Mouse (Mus musculus) hindlimb bud, embryonic 11.5 days (tissue): Measurements from ENCODE around the gene Igsf3.

ENCODE experiments used
- DNase-seq: peaks from one replicate; pipeline ENCODE4 v3.0.0-alpha.2; 2012; ENCODE audit warnings: low read depth, low spot score; ENCODE audit errors: extremely low spot score

Gene Igsf3

DNA sequence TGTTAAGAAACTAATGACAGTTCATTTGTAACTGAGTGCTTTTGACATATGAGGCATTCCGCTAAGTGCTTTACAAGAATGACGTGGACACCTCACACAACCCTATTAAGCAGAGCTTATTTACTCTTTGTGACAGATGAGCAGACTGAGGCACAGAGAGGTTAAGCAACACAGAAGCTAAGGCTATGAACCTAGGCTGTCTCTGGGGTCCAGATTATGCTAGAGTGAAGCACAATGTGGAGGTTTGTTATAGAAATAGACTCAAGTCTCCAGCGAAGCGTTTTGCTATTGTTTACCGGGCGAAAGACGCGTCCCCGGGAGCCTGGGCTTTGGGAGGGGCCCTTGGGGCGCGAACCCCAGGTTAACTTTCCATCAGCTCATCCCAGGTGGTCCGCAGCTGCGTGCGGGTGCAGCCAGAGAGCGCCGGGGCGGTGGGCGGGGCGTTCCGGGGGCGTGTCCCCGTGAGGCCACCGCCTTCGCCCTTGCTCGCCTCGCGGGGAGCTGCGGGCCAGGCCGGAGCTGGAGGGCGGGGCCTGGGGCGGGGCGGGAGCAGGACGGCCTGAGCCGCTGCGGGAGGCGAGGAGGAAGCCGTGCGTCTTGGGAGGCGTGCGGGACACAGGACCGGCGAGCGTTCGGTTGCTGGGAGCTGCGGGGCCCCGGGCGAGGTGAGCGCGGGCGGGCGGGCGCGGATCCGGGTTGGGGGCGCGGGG is at the start of gene Igsf3:
Igsf3 (plus strand) TSS at position 546 of the 710 bp plus-strand sequence.
- no peak for DNase-seq

DNA sequence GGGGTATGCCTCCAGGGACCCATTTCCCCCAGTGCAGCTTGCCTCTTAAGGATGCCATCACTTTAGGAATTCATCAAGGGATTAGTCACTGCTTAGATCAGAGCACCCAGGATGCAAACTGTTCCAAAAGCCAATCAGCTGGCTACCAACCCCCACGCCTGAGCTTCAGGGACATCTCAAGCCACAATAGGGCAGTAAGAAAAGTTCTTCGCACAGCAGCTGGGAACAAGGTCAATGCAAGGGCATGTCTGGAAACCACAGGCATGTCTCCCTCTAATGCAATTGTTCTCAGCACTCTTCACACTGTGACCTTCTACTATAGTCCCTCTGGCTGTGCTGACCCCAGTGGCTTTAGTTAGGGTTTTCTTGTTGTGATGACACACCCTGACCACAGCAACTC is 49.6 kb upstream of the Igsf3 start:
- no peak for DNase-seq

DNA sequence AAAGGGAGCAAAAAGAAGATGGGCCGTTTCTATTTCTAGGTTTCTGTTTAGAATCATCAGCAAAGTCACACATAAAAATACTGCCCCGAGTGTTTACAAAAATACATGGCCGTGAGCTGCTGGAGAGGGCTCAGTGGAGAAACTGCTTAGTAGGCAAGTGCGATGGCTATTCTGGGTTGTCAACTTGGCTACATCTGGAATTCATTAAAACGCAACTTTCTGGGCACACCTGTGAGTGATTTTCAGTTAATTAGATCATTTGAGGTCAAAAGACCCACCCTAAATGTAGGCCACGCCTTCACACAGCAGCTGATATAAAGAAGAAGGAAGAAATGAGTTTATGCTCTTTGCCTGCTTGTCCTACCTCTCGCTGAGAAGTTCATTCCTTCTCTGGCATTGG is 48.3 kb upstream of the Igsf3 start:
- peak; percentile 78 for DNase-seq

DNA sequence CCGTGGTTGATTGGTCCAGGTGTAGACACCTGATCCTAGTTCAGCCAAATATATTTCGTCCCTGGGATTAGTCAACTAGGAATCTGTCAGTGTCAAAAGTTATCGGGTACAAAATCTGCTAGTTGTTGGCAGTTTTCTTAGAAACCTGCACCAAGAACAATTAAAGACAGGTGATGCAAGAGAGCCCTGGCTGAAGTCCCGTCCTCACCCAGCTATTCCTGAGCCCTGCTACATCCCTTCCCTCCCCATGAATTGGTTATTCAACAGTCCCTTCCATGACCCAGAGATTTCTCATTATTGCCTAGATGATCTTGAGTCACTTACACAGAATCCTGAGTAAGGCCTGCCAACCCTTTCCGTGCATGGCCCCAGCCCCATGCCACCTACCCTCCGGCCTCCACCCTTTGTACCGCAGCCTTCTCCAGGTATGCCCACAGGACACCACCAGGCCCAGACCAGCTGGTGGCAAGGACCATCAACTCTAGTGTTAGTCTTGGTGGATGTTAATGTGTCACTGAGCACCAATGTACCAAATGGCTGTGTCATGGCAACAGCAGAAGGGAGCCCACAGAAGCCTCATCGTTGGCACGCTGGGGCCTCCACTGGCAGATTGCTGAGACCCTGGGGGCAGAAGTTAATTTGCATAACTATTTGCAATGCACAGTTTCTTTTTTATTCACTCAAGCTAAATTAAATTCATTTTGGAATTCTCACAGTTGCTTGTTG is 33.5 kb upstream of the Igsf3 start:
- no peak for DNase-seq

DNA sequence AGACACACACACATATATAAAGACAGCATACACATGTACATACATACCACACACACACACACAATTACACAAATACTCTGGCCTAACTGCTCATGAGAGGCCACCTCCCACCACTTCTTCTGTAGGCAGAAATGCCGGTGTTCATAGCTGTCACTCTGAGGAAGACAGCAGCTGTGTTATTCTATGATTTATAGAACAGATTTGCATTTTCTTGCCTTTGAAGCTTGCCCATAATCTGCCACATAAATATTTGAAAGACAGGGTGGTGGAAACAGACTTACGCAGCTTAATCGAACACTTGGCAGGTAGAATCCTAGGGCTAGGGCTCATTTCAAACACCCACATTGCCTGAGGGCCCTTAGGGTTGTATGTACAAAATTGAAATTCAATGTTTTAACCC is 32.6 kb upstream of the Igsf3 start:
- no peak for DNase-seq

DNA sequence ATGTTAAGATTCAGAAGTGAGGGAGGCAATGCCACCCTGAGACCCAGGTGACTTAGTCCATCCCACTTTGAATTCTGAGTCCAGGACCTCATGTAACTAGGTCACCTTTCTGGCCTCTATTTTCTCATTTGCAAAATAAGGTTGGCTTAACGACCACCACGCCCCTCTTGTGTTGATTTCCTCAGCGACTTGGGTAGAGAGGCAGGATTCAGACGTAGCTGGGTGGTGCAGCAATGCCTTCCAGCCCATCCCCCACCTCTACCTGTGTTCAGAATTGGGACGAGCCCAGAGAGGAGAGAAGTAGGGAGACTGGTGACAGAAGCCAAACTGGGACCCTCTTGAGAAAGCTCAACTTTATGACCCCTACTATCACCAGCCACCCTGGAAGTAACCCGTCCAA is 31.6 kb upstream of the Igsf3 start:
- DNase-seq: no peak

DNA sequence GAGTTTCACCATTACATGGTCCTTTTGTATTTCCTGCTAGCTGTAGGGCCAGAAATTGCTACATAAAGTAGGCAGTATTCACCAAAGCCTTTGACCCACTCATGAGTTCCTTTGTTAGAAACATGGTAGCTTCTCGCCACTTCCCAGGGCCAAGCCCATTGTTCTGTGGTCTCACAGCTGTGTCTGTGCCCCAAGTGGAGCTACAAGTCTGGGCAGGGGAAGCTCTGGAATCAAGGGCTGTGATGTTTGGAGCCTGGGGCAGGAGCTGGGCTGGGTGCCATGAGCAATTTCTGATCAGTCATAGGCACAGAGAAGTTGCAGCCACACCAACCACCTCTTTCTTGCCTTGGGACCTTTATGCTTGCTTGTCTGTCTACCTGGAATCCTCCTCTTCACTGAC is 30.1 kb upstream of the Igsf3 start:
- no peak for DNase-seq

DNA sequence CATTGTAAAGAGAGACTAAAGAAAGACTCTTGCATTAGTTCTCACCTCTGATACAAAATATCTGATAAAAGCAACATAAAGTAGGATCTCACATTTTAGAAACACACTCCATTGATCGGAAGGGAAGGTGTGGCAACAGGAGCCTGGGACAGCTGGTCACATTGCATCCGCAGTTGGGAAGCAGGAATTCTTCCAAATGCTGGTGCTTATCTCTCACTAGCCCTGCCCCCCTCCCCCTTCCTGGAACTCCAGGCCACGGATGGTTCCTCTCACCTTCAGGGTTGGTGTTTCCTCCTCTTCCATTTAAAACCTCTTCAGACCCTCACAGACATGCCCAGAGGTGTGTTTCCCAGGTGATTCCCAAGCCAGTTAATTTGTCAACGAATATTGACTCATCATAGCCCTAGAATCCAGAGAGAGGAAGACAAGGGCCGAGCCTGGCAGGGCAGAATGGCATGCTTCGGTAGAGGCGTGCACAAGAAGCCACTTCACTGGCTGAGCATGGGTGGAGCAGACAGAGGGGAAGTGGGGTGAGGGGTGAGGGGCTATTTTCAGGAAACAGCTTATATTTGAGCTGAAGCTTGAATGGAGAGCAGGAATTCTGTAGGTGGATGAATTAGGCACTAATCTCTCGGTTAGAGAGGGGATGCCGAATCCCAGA is 28.3 kb upstream of the Igsf3 start:
- no peak for DNase-seq

DNA sequence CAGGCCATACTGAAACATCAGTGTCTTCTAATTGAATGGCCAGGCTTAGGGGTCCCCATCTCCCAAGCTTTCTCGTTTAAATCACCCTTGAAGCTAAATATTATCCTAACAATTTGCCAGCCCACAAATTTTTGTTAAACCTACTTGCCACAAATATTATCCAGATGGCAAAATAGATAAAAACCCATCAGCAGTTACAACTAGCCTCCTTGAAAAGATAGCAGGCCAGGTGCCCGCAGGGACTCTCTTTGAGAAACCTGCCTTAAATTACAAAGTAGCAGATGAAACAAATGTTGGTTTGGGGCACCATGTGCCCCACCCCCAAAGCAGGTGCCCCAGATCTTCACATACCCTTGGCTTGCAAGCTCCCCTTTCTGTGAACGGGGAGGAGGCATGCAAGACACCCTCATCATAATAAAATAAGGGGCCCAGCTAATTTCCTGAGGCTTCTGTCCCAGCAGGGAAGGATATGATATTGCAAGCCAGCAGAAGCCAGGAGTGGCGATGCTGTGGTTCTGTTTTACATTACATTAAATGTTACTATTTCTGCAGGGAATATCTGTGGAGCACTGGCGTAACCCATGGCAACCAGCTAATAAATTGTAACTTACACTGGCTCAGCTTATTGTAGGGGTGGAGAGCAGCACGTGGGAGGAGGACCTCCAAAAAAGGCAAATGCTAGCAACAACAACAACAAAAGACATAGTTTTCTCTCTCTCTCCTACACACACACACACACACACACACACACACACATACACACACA is 27.2 kb upstream of the Igsf3 start:
- DNase-seq: no peak

DNA sequence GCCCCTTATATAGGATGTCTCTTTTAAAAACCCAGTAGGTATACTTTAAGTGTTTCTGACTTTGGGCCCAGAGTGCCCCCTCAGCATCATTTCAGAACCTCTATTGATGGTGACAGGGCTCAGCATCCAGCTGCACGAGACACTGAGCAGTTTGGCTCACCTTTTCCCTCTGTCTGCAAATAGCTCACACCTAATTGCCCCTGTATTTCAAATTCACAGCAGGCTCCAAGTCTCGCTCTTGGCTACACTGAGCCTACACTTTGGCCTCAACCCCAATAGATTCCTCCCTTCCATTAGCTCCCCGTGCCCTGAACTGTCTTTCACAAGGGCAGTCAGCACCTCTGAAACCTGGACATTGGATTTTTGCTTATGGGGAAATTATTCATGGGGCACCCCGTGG is 26.5 kb upstream of the Igsf3 start:
- no peak for DNase-seq

DNA sequence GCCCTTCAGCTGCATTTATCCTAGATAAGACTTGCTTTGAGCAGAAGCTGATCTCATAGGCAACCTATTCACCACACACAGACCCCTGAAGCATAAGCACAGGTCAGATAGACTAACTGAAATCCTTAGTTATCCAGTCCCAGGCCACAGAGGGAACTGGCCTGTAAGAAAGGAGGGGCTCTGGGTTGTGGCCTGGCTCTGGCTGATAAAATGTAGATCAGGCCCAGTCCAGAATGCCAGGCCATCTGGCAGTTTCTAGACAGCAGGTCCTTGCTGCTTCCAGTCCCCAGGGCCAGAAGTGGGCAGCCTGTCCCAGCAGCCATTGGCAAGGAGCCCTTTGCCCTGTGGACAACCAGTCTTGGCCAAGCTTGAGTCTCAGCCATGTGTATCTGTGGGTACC is 22.4 kb upstream of the Igsf3 start:
- no peak for DNase-seq

DNA sequence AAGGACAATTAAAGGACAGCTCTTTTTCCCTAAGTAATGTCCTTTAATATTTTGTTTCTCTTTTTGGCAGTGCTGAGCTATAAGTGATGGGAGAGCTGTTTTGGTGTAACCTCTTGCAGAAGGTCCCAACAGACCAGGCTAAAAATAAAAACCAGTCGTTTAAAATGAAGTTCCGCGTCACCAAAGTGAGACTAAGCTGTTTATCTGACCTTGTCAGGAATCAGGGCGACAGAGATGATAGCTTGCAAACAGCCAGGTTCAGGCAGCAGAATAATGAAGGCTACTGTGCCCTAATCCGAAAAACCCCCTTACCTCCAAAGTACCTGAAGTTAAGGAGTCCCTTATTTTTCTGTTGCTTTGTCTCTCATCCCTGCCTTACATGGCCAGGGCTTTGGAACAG is 21.2 kb upstream of the Igsf3 start:
- no peak for DNase-seq

DNA sequence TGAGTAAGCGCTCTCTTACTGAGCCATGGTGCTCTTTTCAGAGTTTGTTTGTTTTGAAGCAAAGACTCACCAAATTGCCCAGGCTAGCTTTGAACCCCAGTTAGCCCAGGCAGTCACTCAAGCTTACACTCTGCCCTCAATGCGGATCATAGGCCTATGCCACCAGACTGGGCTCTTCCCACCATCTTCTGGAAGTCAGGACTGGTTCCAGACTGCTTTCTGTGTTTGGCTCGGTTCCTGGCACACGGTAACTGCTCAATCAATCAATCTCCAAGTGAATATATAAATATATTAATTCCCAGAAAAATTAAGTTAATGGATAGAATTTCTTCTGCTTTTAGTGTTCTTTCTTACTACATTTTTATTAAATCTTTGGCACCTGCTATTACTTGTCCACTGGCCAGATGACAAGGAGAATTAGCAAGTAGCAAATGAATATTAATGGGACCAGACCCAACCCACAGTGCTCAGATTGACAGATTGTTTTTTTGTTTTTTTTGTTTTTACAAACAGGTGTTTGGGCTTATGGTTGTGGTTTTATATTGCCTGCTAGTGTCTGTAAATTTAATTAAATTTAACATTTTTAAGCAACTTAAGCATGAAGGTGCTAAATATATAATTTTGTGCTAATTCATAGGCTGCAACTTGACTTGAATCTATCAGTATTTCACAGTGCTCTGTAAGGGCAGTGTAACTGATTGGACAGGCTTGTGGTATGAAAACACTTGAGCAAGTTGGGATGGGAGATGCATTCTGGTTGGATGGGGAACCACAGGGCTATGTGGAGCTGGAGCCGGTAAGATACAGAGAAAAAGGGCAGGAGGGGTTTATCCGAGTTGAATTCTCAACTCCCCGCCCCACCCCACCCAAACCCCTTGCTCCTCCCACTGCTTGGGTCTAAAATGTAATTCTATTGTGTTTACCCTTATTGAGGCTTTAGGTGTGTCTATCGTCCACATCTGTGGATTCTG is 20.0 kb upstream of the Igsf3 start:
- DNase-seq: no peak

DNA sequence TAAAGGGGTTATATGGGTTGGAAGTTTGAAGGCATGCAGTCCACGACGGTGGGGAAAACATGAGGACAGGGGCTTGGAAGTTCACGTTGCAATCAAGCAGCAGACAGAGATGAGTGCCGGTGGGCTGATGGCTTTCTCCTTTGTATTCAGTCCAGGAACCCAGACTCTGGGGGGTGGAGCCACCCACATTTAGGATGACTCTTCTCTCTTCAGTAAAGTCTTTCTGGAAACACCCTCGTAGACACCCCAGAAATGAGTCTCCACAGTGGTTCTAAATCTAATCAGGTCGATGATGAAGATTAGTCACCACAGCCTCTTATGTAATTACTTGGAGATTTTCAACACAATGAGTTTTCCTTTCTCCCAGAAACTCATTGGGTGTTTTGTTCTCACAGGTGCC is 16.1 kb upstream of the Igsf3 start:
- DNase-seq: no peak

DNA sequence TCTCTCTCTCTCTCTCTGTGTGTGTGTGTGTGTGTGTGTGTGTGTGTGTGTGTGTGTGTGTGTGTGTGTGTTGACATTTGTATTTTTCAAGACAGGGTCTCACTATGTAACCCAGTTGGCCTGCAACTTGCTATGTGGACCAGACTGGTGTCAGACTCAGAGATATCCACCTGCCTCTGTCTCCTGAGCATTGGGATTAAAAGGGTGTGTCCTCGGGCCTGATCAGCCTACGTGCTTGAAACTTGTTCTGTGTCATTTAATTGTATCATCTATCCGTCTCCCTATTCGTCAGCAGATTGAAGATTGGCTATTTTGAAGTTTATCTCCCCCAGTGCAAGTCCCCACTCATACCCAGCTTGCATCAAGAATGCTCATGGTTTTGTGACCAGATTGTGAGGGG is 14.5 kb upstream of the Igsf3 start:
- DNase-seq: no peak

DNA sequence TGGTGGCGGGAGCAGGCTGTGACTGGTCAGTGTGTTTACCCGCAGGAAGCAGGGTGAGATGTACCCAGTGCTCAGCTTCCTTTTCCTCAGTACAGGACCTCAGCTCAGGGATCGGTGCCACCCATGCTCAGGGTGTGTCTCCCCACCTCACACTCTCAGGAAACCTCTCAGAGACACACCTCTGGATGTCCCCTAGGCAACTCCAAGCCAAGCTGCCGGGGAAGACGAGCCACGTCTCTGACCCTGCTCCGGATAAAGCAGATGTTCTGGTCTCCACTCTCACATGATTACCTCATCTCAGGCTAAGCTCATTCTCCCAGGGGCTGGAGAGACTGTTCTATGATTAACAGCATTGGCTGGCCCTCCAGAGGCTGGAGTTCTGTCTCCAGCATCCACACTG is 13.3 kb upstream of the Igsf3 start:
- DNase-seq: no peak

DNA sequence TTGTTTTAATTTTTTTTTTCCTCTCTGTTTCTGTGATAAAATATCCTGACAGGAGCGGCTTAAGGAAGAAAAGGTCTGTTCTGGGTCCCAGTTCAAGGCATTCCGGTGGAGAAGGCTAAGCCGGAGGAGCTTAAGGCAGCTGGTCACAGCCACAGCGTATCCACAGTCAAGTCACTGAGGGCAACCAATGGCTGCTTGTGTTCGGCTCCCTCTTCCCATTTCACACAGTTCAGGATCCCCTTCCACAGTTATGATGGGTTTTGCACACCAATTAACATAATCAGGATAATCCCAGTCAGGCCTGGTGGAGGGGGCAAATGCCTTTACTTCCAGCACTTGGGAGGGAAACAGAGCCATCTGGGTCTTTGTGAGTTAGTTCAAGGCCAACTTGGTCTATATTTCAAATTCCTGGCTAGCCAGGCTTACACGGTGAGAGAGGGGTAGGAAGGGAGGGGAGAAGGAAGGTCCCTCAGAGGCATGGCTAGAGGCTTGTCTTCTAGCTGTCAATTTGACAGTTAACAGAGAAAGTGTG is 11.7 kb upstream of the Igsf3 start:
- DNase-seq: no peak

DNA sequence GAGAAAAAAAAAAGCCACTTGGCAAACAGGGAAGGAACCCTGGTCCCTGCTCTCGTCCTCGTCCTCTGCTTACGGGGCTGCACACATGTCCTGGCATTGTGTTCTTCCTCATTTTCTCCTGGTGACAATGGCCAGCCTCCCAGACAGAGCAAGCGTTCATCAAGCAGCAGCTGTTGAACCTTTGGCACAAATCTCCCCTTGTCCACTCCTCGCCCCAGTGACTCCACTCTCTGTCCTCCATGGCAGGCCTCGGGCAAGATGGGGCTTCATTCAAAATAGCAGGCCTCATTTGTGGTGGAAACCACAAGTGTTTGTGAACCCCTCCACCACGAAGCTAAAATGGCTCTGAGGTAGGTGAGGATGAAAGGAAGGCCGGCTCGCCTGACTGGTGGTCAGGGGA is 11.0 kb upstream of the Igsf3 start:
- DNase-seq: no peak

DNA sequence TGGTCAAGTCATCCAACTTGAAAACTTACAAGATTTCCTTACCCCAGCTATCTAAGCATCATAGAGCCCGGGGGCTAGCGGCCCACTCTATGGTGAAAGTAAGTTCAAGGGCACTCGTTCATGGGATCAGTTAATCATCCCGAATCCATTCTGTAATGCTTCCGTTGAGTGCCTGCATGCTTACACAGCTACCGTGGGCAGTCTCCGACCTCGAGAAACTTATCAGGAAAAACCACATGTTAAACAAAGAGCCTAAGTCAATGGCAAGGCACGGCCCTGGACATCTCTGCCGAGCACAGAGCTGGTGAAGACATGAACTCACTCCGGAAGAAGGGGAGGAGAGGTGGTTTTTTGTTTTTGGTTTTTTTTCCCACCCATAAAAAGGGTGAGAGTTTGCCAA is 9.5 kb upstream of the Igsf3 start:
- DNase-seq: no peak

DNA sequence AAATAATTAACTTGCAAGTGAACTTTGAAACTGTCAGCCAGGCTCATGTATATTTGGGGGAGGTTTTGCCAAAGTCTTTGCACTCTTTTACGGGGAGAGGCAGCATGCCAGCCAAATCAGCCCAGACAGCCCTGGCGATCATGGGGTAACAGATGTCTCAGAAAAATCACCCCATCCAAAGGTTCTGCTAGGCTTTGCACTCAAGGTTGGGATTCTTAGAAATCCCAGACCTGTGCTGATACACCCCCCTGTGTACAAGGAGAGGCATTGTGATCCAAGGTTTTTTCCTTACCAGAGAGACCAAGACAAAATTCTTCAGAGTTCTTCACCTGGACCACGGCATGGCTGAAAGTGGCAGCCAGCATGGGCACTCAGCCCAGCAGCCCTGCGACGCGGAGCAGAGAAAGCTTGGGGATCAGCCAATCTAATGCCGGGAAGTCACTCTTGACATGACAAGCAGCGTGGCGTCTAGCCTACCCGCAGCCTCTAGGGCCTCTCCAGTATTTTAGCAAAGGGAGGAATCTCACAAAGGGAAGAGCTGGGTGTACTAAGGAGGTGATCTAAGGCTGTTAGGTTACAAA is 7.5 kb upstream of the Igsf3 start:
- DNase-seq: no peak
